Mouse (Mus musculus): Measurements from ENCODE around the gene Dusp28.

Gene Dusp28

GRCm38 (mm10) chr1:92943219-92943989 is 36.6 kb downstream of the Dusp28 start:
- no peak for DNase-seq

GRCm38 (mm10) chr1:92947966-92948365 is 41.2 kb downstream of the Dusp28 start:
- no peak for DNase-seq

GRCm38 (mm10) chr1:92949426-92949825 is 42.6 kb downstream of the Dusp28 start:
- DNase-seq: peak in 1 of 2 experiments; percentile 33

- DNase-seq: no peak
These were observed 43.8 kb downstream of the Dusp28 start, which contains the start of gene Gpr35 for GRCm38 (mm10) chr1:92950607-92951006. Gene Gpr35, plus strand, starts transcription at chr1:92950865.

GRCm38 (mm10) chr1:92953641-92954040 is 46.9 kb downstream of the Dusp28 start:
- DNase-seq: no peak

- DNase-seq: peak; percentile 70 to 78
These were observed 50.0 kb downstream of the Dusp28 start for GRCm38 (mm10) chr1:92956571-92957335.

All from lung, postnatal 4 days (tissue).